Mouse (Mus musculus): ENCODE measurements around the gene Cdc37. TPM values are rescaled to one million over a fixed set of nuclear protein-coding genes. Genes with fewer than 3 reads are reported as not detected.

Cdc37 gene
- polyA plus RNA-seq, 1 experiment from 2014 or later, result 190 TPM

DNA sequence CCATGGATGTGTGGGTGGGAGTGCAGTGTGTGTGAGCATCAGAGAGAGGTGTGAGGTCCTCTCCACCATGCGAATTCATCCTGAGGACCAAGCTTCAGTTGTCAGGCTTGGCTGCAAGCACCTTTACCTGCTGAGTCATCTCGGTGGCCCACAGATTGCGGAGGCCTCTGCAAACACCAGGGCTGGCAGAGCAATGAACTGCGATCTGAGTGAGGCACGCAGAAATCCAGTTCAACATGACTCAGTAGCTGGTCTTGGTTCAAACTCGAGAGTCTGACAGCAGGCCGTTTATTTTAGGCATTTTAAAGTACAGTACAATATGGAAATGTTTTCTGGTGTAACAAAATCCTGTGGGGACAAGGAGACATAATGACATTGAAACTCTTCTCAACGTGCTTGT, 52.0 kb downstream of the Cdc37 start:
- Histone ChIP-seq H3K27ac (ENCODE audit: low read depth, low read length) (no peak overlapping the region), H3K4me2 (ENCODE audit: low read depth, low read length) (no peak overlapping the region), H3K4me3 (ENCODE audit: low read depth, low read length) (no peak overlapping the region), H3K27me3 (ENCODE audit: control insufficient read depth, insufficient read depth, low read length) (no peaks in the 10 kb centered on the region), H3K9me3 (ENCODE audit: control insufficient read depth, low read length) (no peaks in the 10 kb centered on the region), H3K4me1 (ENCODE audit: control insufficient read depth, insufficient read depth, low read length) (no peaks in the 10 kb centered on the region), H3K36me3 (ENCODE audit: control insufficient read depth, insufficient read depth, low read length) (no peaks in the 10 kb centered on the region), H3K9ac (replicated peaks; ENCODE audit: low read depth, low read length) (no peak overlapping the region)
- 89% methylated on average over 8 of the region's 8 CpGs for WGBS
- no peak for ATAC-seq (ENCODE audit: low read depth)

DNA sequence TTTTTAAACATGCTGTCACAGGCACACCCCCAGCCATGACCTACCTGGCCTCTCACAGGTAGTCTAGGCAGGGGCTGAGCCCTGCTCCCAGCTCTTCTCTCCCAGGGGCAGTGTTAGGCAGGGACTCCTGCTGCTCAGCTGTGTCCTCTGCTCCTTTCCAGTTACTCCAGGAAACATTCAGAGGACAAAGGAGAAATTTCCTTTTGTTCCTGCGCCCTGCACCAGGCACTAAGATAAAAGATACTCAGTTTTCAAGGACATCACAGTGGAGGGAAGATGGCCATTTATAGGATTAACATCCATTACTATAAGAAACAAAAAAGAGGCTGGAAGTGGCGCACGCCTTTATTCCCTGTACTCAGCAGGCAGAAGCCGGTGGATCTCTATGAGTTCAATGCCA, 53.8 kb downstream of the Cdc37 start:
- 85% methylated on average over 4 of the region's 4 CpGs for WGBS
- no peak for ATAC-seq (ENCODE audit: low read depth)

DNA sequence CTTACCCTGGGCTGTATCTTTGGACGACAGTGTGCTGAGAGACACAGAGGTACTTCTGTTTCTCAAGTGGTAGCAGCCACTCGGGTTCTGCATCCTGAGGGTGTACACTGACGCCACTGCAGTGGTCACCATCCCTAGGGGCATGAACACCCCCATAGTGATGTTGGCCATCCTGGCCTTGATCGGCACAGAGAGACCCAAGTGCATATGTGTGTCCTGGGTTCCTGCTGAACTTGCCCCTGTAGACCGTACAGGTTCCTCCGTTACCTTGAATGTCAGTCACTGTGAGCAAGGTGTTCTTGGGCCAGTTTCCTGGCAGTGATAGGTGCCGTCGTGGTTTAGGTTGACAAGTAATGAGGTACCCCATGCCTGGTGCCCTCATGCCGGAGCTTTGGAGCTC, 56.4 kb downstream of the Cdc37 start:
- no peak for ATAC-seq (ENCODE audit: low read depth)
- Histone ChIP-seq H3K9me3 (ENCODE audit: control insufficient read depth, low read length) (no peaks in the 10 kb centered on the region), H3K27ac (ENCODE audit: low read depth, low read length) (no peak overlapping the region), H3K27me3 (ENCODE audit: control insufficient read depth, insufficient read depth, low read length) (no peaks in the 10 kb centered on the region), H3K4me3 (ENCODE audit: low read depth, low read length) (no peak overlapping the region), H3K36me3 (ENCODE audit: control insufficient read depth, insufficient read depth, low read length) (peaks cover 8% of the 10 kb centered on the region), H3K4me2 (ENCODE audit: low read depth, low read length) (no peak overlapping the region), H3K9ac (replicated peaks; ENCODE audit: low read depth, low read length) (no peak overlapping the region), H3K4me1 (ENCODE audit: control insufficient read depth, insufficient read depth, low read length) (peaks cover 15% of the 10 kb centered on the region)
- WGBS, result 93% methylated on average over 9 of the region's 9 CpGs

More for the DNA sequence above, 53.8 kb downstream of the Cdc37 start:
- no peak overlapping the region for H3K27ac ChIP-seq (ENCODE audit: low read depth, low read length)
- H3K4me1 ChIP-seq (ENCODE audit: control insufficient read depth, insufficient read depth, low read length), result peaks cover under 1% of the 10 kb centered on the region
- H3K27me3 ChIP-seq (ENCODE audit: control insufficient read depth, insufficient read depth, low read length), result no peaks in the 10 kb centered on the region
- no peak overlapping the region for H3K4me2 ChIP-seq (ENCODE audit: low read depth, low read length)
- no peaks in the 10 kb centered on the region for H3K36me3 ChIP-seq (ENCODE audit: control insufficient read depth, insufficient read depth, low read length)
- H3K4me3 ChIP-seq (ENCODE audit: low read depth, low read length), result no peak overlapping the region
- no peaks in the 10 kb centered on the region for H3K9me3 ChIP-seq (ENCODE audit: control insufficient read depth, low read length)
- H3K9ac ChIP-seq (replicated peaks; ENCODE audit: low read depth, low read length), result no peak overlapping the region

DNA sequence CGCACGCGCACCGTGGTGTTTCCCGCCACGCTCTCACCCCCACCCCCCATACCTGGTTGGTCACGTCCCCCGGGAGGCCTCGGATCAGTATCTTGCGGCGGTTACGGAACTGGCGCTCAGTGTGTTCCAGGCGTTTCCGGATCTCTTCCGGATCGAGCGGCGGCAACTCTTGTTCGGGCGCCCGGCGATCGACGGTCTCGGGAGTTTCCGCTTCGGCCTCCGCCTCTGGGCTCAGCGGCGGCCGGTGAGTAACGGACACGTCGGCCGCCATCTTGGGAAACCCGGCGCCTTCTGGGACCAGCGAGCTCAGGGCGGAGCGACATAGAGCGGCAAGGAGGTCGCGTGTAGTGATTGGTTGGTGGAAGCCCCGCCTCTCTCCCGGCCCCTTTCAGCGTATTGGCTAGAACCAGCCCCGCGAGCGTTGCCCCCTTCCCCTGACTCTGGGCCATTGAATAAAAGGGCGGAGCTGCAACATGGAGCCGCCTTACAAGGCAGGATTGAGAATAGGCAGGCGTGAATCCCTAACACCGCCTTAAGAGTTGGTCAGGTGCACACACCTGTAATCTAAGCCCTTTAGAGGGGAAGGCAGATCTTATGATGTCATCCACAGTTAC, 58.0 kb downstream of the Cdc37 start, which contains the start of the genes Gm38431 and Raver1:
Gm38431 (minus strand) TSS at position 291 of the 614 bp plus-strand sequence.
Raver1 (minus strand) TSS at position 302 of the 614 bp plus-strand sequence.
- WGBS, result under 1% methylated on average over 54 of the region's 54 CpGs
- peak within 1 kb of the TSS; percentile 85 for H3K4me2 ChIP-seq (ENCODE audit: low read depth, low read length)
- H3K4me1 ChIP-seq (ENCODE audit: control insufficient read depth, insufficient read depth, low read length), result peaks cover 15% of the 10 kb centered on the region
- ATAC-seq (ENCODE audit: low read depth), result peak; percentile 99
- no peaks in the 10 kb centered on the region for H3K9me3 ChIP-seq (ENCODE audit: control insufficient read depth, low read length)
- H3K27me3 ChIP-seq (ENCODE audit: control insufficient read depth, insufficient read depth, low read length), result no peaks in the 10 kb centered on the region
- peak within 1 kb of the TSS; percentile 88 for H3K27ac ChIP-seq (ENCODE audit: low read depth, low read length)
- H3K4me3 ChIP-seq (ENCODE audit: low read depth, low read length), result peak within 1 kb of the TSS; percentile 68
- H3K9ac ChIP-seq (replicated peaks; ENCODE audit: low read depth, low read length), result peak within 1 kb of the TSS; percentile 74
- peaks cover 17% of the 10 kb centered on the region for H3K36me3 ChIP-seq (ENCODE audit: control insufficient read depth, insufficient read depth, low read length)

- WGBS, result 4% methylated on average over 24 of the region's 24 CpGs
- Histone ChIP-seq H3K36me3 (ENCODE audit: control insufficient read depth, insufficient read depth, low read length) (peaks cover 24% of the 10 kb centered on the region), H3K27ac (ENCODE audit: low read depth, low read length) (peak overlapping the region; percentile 88), H3K4me2 (ENCODE audit: low read depth, low read length) (peak overlapping the region; percentile 85), H3K27me3 (ENCODE audit: control insufficient read depth, insufficient read depth, low read length) (no peaks in the 10 kb centered on the region), H3K4me3 (ENCODE audit: low read depth, low read length) (peak overlapping the region; percentile 68), H3K9me3 (ENCODE audit: control insufficient read depth, low read length) (no peaks in the 10 kb centered on the region), H3K9ac (replicated peaks; ENCODE audit: low read depth, low read length) (peak overlapping the region; percentile 74), H3K4me1 (ENCODE audit: control insufficient read depth, insufficient read depth, low read length) (peaks cover 15% of the 10 kb centered on the region)
- ATAC-seq (ENCODE audit: low read depth), result no peak; the same call in 1 of the 2 replicates
These were observed 58.6 kb downstream of the Cdc37 start for GRCm38 (mm10) chr9:21090972-21091706.

DNA sequence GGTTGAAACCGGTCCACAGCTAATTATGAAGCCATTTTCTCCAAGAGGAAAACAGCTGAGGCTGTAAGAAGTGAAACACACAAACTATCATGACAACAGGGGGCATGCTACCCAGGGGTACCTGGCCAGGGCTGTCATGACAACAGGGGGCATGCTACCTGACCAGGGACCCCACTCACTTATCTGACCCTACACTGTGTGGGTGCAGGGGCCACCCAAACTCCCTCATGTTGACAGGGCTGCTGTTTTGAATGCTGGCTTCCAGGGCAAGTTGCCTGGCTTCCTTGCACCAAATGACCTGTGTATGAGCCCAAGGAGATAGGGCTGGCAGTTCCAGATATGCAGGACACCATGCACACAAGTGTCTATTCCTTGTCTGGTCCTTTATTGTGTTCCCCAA, 59.2 kb downstream of the Cdc37 start:
- 91% methylated on average over 1 of the region's 1 CpGs for whole genome bisulfite sequencing
- Histone ChIP-seq H3K36me3 (ENCODE audit: control insufficient read depth, insufficient read depth, low read length) (peaks cover 29% of the 10 kb centered on the region), H3K9ac (replicated peaks; ENCODE audit: low read depth, low read length) (peak overlapping the region; percentile 74), H3K4me1 (ENCODE audit: control insufficient read depth, insufficient read depth, low read length) (peaks cover 15% of the 10 kb centered on the region), H3K4me3 (ENCODE audit: low read depth, low read length) (peak overlapping the region; percentile 68), H3K27ac (ENCODE audit: low read depth, low read length) (no peak overlapping the region), H3K27me3 (ENCODE audit: control insufficient read depth, insufficient read depth, low read length) (no peaks in the 10 kb centered on the region), H3K4me2 (ENCODE audit: low read depth, low read length) (peak overlapping the region; percentile 85), H3K9me3 (ENCODE audit: control insufficient read depth, low read length) (no peaks in the 10 kb centered on the region)
- ATAC-seq (ENCODE audit: low read depth), result no peak

DNA sequence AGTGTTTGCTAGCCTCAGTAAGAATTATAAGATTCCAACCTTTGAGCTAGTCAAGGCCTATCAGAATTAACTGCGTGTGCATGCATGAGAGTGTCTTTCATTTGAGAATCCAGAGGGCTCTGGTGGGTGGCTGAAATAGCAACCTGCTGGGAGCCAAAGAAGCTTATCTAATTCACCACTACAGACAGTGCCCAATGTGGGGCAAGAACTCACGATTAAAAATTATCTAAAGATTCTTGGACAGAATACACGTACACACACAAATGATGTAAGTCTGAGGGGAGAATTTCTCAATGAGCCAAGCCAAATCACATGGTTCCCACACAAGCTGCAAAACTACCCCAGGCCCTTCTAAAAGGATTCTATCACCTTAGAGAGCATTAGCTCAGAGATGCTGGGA, 66.5 kb downstream of the Cdc37 start:
- Histone ChIP-seq H3K4me1 (ENCODE audit: control insufficient read depth, insufficient read depth, low read length) (no peaks in the 10 kb centered on the region), H3K4me3 (ENCODE audit: low read depth, low read length) (no peak overlapping the region), H3K27ac (ENCODE audit: low read depth, low read length) (no peak overlapping the region), H3K27me3 (ENCODE audit: control insufficient read depth, insufficient read depth, low read length) (no peaks in the 10 kb centered on the region), H3K9ac (replicated peaks; ENCODE audit: low read depth, low read length) (no peak overlapping the region), H3K36me3 (ENCODE audit: control insufficient read depth, insufficient read depth, low read length) (peaks cover 80% of the 10 kb centered on the region), H3K4me2 (ENCODE audit: low read depth, low read length) (no peak overlapping the region), H3K9me3 (ENCODE audit: control insufficient read depth, low read length) (no peaks in the 10 kb centered on the region)
- 89% methylated on average over 3 of the region's 3 CpGs for WGBS
- no peak for ATAC-seq (ENCODE audit: low read depth)

Measured in neural tube, embryonic 14.5 days (tissue).